Mouse (Mus musculus) liver, embryonic 14.5 days (tissue): ENCODE measurements around the gene Gm3248.
"Not testable (repeated sequence)": the region's sequence is repeated elsewhere in the genome, so short reads cannot be mapped to it uniquely, and the experiment has no call there.

Source experiments
- CTCF ChIP-seq: IDR thresholded peaks from 2 replicates; pipeline ENCODE4 v1.5.1; 2016; ENCODE audit warnings: antibody characterized with exemption, low read depth, control low read depth
- EP300 ChIP-seq: IDR thresholded peaks from 2 replicates; pipeline ENCODE4 v1.6.1; 2016; ENCODE audit warnings: antibody characterized with exemption, low read depth

GRCm38 (mm10) chr14:5918330-5918942 is 43.1 kb downstream of the Gm3248 start:
- TF ChIP-seq CTCF, EP300: not testable (repeated sequence)
